Mouse (Mus musculus) heart, embryonic 13.5 days (tissue): ENCODE measurements around the gene Prdm16. TPM values are rescaled to one million over a fixed set of nuclear protein-coding genes. Genes with fewer than 3 reads are reported as not detected.

Source experiments
- ATAC-seq: fragments of 200-750 bp; cut with Nextera tagmentation; 2 replicates; pipeline ENCODE4 v1.8.0; 2017; ENCODE audit warnings: moderate TSS enrichment; ENCODE audit not compliant: insufficient number of reproducible peaks, low FRiP score, low TSS enrichment; ENCODE audit errors: extremely low read depth
- H3K27ac ChIP-seq: fragments of 300-500 bp; sonication (generic); replicated peaks from 2 replicates; pipeline ENCODE4 v1.5.1; 2015; ENCODE audit warnings: moderate library complexity, mild to moderate bottlenecking, inconsistent platforms
- H3K27me3 ChIP-seq: fragments of 300-500 bp; sonication (generic); replicated peaks from 2 replicates; pipeline ENCODE4 v1.6.1; 2015; ENCODE audit warnings: mild to moderate bottlenecking, inconsistent platforms
- H3K36me3 ChIP-seq: fragments of 300-500 bp; sonication (generic); 2 replicates; pipeline ENCODE4 v1.6.1; 2015; ENCODE audit warnings: mild to moderate bottlenecking, inconsistent platforms
- H3K4me1 ChIP-seq: fragments of 300-500 bp; sonication (generic); 2 replicates; pipeline ENCODE4 v1.6.1; 2015; ENCODE audit warnings: inconsistent platforms
- H3K4me2 ChIP-seq: fragments of 300-500 bp; sonication (generic); 2 replicates; pipeline ENCODE4 v1.6.1; 2015; ENCODE audit warnings: inconsistent platforms, mild to moderate bottlenecking, moderate library complexity
- H3K4me3 ChIP-seq: fragments of 300-500 bp; sonication (generic); 2 replicates; pipeline ENCODE4 v1.5.1; 2015; ENCODE audit warnings: moderate library complexity, mild to moderate bottlenecking, inconsistent platforms
- H3K9ac ChIP-seq: fragments of 300-500 bp; sonication (generic); 2 replicates; pipeline ENCODE4 v1.6.1; 2015; ENCODE audit warnings: inconsistent platforms, mild to moderate bottlenecking, moderate library complexity
- H3K9me3 ChIP-seq: fragments of 300-500 bp; sonication (generic); 2 replicates; pipeline ENCODE4 v1.6.1; 2016; ENCODE audit warnings: inconsistent platforms
- WGBS: fragments of 180-500 bp; shearing (Covaris S2); methylation state at CpG from one replicate; pipeline ENCODE4 v1.1.7; 2015; ENCODE audit warnings: mixed read lengths; 5-methylcytosine and 5-hydroxymethylcytosine counted together
- polyA plus RNA-seq: library from polyadenylated mRNA; unstranded; fragments of >200 nt; fragmentation: Nextera tagmentation; extraction: Ambion mirVana; gene quantifications from 2 replicates; pipeline ENCODE4 v1.2.1, GENCODE M21; 2015

Prdm16 gene
- polyA plus RNA-seq, 1 experiment from 2014 or later = 15.3 TPM

DNA sequence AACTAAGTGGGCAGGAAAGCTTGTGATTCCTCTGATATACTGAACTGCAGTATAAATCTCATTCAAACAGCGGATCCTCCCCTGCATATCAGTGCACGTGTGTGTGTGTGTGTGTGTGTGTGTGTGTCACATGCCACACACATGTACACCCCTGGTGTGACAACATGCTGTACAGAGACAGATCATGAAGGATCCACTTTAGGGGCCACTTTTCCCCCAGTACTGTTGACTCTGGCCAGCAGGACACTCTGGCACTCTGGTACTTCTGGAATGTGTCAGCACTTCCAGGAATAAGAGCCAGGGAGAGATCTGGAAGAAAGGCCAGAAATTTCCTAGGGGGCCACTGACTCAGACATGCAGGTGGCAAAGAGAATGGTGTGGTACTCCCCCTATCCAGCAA lies 10.4 kb downstream of the Prdm16 start:
- no peak for ATAC-seq
- Histone ChIP-seq H3K36me3 (no peaks in the 10 kb centered on the region), H3K9me3 (no peaks in the 10 kb centered on the region), H3K4me2 (no peak overlapping the region), H3K4me3 (no peak overlapping the region), H3K27me3 (peaks cover 63% of the 10 kb centered on the region), H3K27ac (peak overlapping the region; percentile 60; the same call in 1 of the 2 replicates), H3K4me1 (peaks cover 85% of the 10 kb centered on the region), H3K9ac (peak overlapping the region; percentile 29)
- WGBS = 58% methylated on average over 2 of the region's 2 CpGs

DNA sequence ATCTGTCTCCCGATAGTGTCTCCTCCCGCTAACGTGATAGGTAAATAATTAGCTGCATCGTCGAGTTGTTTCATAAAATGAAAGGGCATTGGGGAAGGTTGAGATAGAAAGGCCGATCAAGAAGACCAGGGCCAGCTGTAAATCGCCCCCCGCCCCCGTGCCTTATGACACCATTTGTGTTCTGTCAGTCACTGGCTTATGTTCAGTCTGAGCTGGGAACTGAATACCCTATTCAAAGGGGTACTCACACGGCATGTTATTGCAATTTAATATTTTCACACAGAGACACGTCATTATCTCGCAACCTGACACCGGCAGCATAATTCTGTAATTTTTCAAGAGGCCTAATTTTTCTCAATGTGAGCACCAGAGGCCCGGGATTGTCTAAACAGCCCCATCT lies 11.0 kb downstream of the Prdm16 start:
- Histone ChIP-seq H3K36me3 (no peaks in the 10 kb centered on the region), H3K27ac (peak overlapping the region; percentile 60; the same call in 1 of the 2 replicates), H3K9me3 (no peaks in the 10 kb centered on the region), H3K9ac (peak overlapping the region; percentile 29; the same call in 1 of the 2 replicates), H3K27me3 (peaks cover 57% of the 10 kb centered on the region), H3K4me1 (peaks cover 84% of the 10 kb centered on the region), H3K4me3 (no peak overlapping the region), H3K4me2 (no peak overlapping the region)
- ATAC-seq = no peak
- WGBS = 55% methylated on average over 14 of the region's 14 CpGs

DNA sequence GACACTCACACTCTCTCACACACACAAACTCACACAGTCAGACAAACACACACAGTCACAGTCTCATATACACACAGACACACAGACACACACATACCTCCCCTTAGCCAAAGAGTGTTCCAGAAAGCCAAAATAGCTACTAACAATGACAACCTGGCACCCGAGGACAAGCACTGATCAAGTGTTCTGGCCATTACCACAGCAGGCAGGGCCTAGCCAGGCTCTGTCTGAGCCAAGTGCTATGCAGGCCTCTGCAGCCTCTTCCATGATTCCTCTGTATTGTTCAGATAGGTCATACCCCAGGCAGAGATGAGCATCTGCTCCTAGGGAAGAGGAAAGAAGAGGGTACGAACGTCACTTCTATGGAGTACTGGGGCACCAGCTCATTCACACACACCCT lies 13.4 kb downstream of the Prdm16 start:
- Histone ChIP-seq H3K9ac (no peak overlapping the region), H3K9me3 (no peaks in the 10 kb centered on the region), H3K27me3 (peaks cover 39% of the 10 kb centered on the region), H3K4me3 (no peak overlapping the region), H3K36me3 (no peaks in the 10 kb centered on the region), H3K4me1 (peaks cover 85% of the 10 kb centered on the region), H3K27ac (no peak overlapping the region), H3K4me2 (no peak overlapping the region)
- ATAC-seq = no peak
- 75% methylated on average over 3 of the region's 3 CpGs for WGBS

DNA sequence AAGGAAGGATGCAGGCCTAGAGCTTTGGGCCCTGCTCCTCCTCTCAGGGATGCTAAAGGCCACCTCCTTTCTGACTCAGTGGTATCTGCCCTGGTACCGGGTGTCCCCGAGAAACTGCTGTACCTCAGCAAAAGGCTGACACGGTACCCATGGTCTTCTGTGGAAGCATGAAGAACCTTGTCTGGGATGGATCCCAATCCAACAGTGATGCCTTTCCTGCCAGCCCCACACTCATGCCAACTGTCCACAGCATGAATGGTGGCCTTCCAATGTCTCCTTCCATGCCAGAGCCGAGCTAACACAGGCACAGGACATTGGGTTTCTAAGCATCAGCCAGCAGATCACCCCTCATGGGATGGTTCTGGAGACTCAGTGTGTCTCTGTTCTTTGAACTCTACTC lies 14.2 kb downstream of the Prdm16 start:
- no peak overlapping the region for H3K4me2 ChIP-seq
- no peak overlapping the region for H3K27ac ChIP-seq
- no peak overlapping the region for H3K4me3 ChIP-seq
- peaks cover 33% of the 10 kb centered on the region for H3K27me3 ChIP-seq
- H3K36me3 ChIP-seq = no peaks in the 10 kb centered on the region
- ATAC-seq = no peak
- WGBS = 88% methylated on average over 4 of the region's 4 CpGs
- H3K9ac ChIP-seq = no peak overlapping the region
- H3K9me3 ChIP-seq = no peaks in the 10 kb centered on the region
- H3K4me1 ChIP-seq = peaks cover 85% of the 10 kb centered on the region

DNA sequence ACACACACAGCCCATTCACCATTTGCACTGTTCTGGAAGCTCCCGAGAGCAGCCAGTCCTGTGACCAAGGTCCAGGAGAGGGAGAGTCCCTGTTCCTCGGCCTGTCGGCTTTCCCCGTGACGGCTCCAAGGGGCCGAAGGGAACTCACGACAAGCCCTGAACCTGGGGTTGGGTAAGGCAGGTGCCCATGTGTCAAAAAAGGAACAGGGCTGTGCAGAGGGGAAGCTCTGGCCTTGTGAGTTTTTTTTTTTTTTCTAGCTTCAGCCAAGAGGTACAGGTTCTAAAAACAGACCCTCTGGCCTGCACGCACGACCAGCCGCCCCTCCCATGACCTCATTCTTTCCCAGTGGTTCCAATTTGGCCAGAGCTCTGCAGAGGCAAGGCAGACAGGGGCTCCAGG lies 25.5 kb downstream of the Prdm16 start:
- WGBS = 43% methylated on average over 10 of the region's 10 CpGs
- ATAC-seq = no peak

DNA sequence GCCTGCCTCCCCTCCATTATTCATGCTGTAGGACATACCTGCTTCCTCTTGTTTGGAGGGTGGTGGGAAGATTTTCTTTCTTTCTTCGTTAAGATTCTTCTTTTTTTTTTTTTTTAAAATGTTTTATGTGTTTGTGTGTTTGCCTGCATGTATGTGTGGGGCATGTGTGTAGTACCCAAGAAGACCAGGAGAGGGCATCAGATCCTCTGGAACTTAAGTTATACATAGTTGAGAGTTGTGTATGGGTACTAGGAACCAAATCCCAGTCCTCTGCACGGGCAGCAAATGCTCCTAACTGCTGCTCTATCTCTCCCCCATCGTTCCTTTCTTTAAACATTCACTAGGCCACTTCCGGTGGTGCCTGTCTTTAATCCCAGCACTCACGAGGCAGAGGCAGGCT lies 28.9 kb downstream of the Prdm16 start:
- Histone ChIP-seq H3K9me3 (no peaks in the 10 kb centered on the region; the same call in 1 of the 2 replicates), H3K36me3 (peaks cover 6% of the 10 kb centered on the region; the same call in 1 of the 2 replicates), H3K9ac (no peak overlapping the region), H3K4me2 (no peak overlapping the region), H3K4me3 (no peak overlapping the region), H3K27me3 (peaks cover 16% of the 10 kb centered on the region; the same call in 1 of the 2 replicates), H3K27ac (no peak overlapping the region), H3K4me1 (peaks cover 54% of the 10 kb centered on the region)
- WGBS = 81% methylated on average over 5 of the region's 5 CpGs
- no peak for ATAC-seq

More for the DNA sequence above, 25.5 kb downstream of the Prdm16 start:
- Histone ChIP-seq H3K4me3 (no peak overlapping the region), H3K27ac (peak overlapping the region; percentile 91), H3K4me2 (peak overlapping the region; percentile 47), H3K4me1 (peaks cover 38% of the 10 kb centered on the region), H3K27me3 (peaks cover 17% of the 10 kb centered on the region; the same call in 1 of the 2 replicates), H3K36me3 (peaks cover 6% of the 10 kb centered on the region; the same call in 1 of the 2 replicates), H3K9me3 (no peaks in the 10 kb centered on the region; the same call in 1 of the 2 replicates), H3K9ac (peak overlapping the region; percentile 73)

DNA sequence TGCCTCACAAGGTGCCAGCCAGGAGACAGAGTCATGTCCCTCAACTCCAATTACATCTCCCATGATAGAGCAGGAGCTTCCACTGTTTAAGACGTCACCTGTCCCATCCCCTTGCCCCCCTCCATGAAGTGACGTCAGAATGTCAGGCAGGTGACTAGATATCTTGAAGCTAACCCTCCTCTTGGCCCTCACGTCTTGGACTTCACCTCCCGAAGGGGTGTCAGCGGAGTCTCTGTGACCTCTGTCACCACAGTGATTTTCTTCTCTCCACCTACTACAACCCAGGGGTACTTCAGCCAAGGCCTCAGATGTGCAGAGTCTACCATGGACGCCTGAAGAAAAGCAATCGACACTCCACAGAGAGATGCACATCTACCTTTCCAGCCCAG lies 32.2 kb downstream of the Prdm16 start:
- no peaks in the 10 kb centered on the region; the same call in 1 of the 2 replicates for H3K9me3 ChIP-seq
- ATAC-seq = no peak
- no peak overlapping the region for H3K9ac ChIP-seq
- peaks cover 6% of the 10 kb centered on the region; the same call in 1 of the 2 replicates for H3K36me3 ChIP-seq
- no peak overlapping the region for H3K27ac ChIP-seq
- H3K4me1 ChIP-seq = peaks cover 47% of the 10 kb centered on the region
- no peak overlapping the region for H3K4me2 ChIP-seq
- 68% methylated on average over 7 of the region's 7 CpGs for WGBS
- H3K4me3 ChIP-seq = no peak overlapping the region
- peaks cover 26% of the 10 kb centered on the region; the same call in 1 of the 2 replicates for H3K27me3 ChIP-seq

- Histone ChIP-seq H3K4me3 (no peak overlapping the region), H3K27me3 (peaks cover 31% of the 10 kb centered on the region), H3K27ac (peak overlapping the region; percentile 33), H3K9me3 (no peaks in the 10 kb centered on the region; the same call in 1 of the 2 replicates), H3K9ac (0 out of 2 replicates have a peak overlapping the region, but pooled peaks have one; percentile 6), H3K4me1 (peaks cover 51% of the 10 kb centered on the region), H3K36me3 (peaks cover 6% of the 10 kb centered on the region; the same call in 1 of the 2 replicates), H3K4me2 (no peak overlapping the region)
- ATAC-seq = no peak
- 34% methylated on average over 25 of the region's 25 CpGs for WGBS
Observed at GRCm38 (mm10) chr4:154603663-154604441, 32.8 kb downstream of the Prdm16 start.

DNA sequence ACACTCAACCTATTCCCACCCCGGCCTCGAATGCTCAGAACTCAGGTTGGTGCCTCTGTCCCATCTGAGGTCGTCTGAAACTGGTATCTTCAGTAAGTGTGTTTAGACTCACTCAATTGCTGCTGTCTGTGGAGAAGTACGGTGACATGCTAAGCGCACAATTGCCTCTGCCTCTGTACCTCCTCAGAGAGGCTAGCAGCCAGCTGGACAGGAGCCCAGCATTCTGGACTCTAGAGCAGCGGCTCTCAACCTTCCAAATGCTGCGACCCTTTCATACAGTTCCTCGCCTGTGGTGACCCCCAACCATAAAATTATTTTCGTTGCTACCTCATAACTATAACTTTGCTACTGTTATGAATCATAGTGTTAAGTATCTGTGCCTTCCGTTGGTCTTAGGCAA lies 34.3 kb downstream of the Prdm16 start:
- H3K9ac ChIP-seq = no peak overlapping the region
- H3K36me3 ChIP-seq = no peaks in the 10 kb centered on the region
- H3K4me1 ChIP-seq = peaks cover 65% of the 10 kb centered on the region
- peaks cover 44% of the 10 kb centered on the region for H3K27me3 ChIP-seq
- no peaks in the 10 kb centered on the region for H3K9me3 ChIP-seq
- no peak for ATAC-seq
- no peak overlapping the region for H3K27ac ChIP-seq
- 75% methylated on average over 10 of the region's 10 CpGs for WGBS
- H3K4me3 ChIP-seq = no peak overlapping the region
- no peak overlapping the region for H3K4me2 ChIP-seq

- H3K4me1 ChIP-seq = peaks cover 79% of the 10 kb centered on the region
- H3K4me2 ChIP-seq = no peak overlapping the region
- no peak for ATAC-seq
- H3K4me3 ChIP-seq = no peak overlapping the region
- no peaks in the 10 kb centered on the region for H3K36me3 ChIP-seq
- H3K9me3 ChIP-seq = no peaks in the 10 kb centered on the region
- no peak overlapping the region for H3K9ac ChIP-seq
- H3K27ac ChIP-seq = no peak overlapping the region
- peaks cover 48% of the 10 kb centered on the region for H3K27me3 ChIP-seq
- 48% methylated on average over 3 of the region's 3 CpGs for WGBS
Observed at GRCm38 (mm10) chr4:154601006-154601405, 35.7 kb downstream of the Prdm16 start.

- Histone ChIP-seq H3K4me3 (no peak overlapping the region), H3K4me1 (peaks cover 84% of the 10 kb centered on the region), H3K27ac (no peak overlapping the region), H3K4me2 (no peak overlapping the region), H3K9ac (no peak overlapping the region), H3K27me3 (peaks cover 49% of the 10 kb centered on the region), H3K9me3 (no peaks in the 10 kb centered on the region), H3K36me3 (no peaks in the 10 kb centered on the region)
- 61% methylated on average over 10 of the region's 10 CpGs for whole genome bisulfite sequencing
- no peak for ATAC-seq
Observed at GRCm38 (mm10) chr4:154599977-154600376, 36.7 kb downstream of the Prdm16 start.
